Mouse (Mus musculus) monocyte, adult 59 days (primary cell): Measurements from ENCODE around the gene Chl1. TPM values are rescaled to one million over a fixed set of nuclear protein-coding genes. Genes with fewer than 3 reads are reported as not detected.

Experiments
- total RNA-seq, 2 experiments: library from RNA; stranded (reverse); gene quantifications; one replicate each; pipeline ENCODE4 v1.2.4; 2023

Chl1 gene
- total RNA-seq, result not detected

DNA sequence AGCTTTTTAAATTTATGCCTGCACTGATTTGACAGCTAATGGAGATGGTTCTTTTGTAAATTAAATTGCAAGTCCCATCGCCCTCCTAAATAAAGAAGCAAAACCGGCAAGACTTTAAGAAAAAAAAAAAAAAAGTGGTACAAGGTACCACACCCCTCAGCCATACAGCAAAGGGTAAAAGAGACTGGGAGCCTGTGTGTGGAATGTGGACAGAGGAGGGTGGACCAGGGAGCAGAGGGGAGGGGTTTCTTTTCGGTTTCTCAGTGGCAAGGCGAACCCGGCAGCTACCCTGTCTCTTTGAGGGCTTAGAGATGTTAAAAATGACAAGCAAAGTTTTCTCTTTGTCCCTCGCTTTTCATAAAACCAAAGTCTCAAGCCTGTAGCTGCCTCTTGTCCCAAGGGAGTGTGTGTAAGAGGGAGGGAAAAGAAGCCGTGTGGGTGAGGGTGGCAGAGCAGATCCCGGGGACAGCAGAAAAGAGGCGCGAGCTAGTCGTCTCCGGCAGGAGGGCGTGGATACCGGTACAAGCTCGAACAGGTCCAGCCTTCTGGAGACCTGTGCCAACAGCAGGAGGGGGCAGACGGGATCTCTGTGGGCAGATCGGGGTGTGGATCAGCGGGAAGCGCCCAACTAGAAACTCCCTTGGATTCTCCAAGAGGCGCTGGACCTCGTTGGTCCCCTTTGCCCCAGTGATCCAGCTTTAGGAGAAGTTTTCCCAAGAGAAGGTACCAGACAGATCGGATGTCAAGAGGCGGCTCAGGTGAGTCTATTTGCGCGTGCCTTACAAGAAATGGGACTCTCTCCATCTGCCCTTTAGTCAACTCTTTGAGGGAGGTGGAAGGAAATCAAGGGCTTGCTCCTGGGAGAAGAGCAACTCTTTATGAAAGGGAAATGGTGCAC, at the start of gene Chl1:
Gene Chl1 (plus strand): TSS at position 195 of the 898 bp plus-strand sequence.

